Mouse (Mus musculus): ENCODE results near the gene Id3.

Id3 gene

GRCm38 (mm10) chr4:136177612-136178474, 34.5 kb downstream of the Id3 start:
- peak; percentile 54 for DNase-seq (ENCODE audit: low spot score)

- no peak for DNase-seq (ENCODE audit: low spot score)
These were observed 35.2 kb downstream of the Id3 start for GRCm38 (mm10) chr4:136178475-136178921.

GRCm38 (mm10) chr4:136179456-136179855, 36.2 kb downstream of the Id3 start:
- DNase-seq (ENCODE audit: low spot score): no peak

GRCm38 (mm10) chr4:136179998-136180397, 36.7 kb downstream of the Id3 start:
- DNase-seq (ENCODE audit: low spot score): peak; percentile 30

- peak; percentile 25 for DNase-seq (ENCODE audit: low spot score)
These were observed 37.4 kb downstream of the Id3 start for GRCm38 (mm10) chr4:136180408-136181330.

GRCm38 (mm10) chr4:136181367-136181766, 38.1 kb downstream of the Id3 start:
- no peak for DNase-seq (ENCODE audit: low spot score)

- peak; percentile 66 for DNase-seq (ENCODE audit: low spot score)
These were observed 42.1 kb downstream of the Id3 start for GRCm38 (mm10) chr4:136185375-136185774.

- DNase-seq (ENCODE audit: low spot score): no peak
These were observed 43.0 kb downstream of the Id3 start for GRCm38 (mm10) chr4:136186315-136186714.

- no peak for DNase-seq (ENCODE audit: low spot score)
These were observed 43.6 kb downstream of the Id3 start for GRCm38 (mm10) chr4:136186739-136187472.

- DNase-seq (ENCODE audit: low spot score): no peak
These were observed 45.9 kb downstream of the Id3 start for GRCm38 (mm10) chr4:136188973-136189737.

GRCm38 (mm10) chr4:136189912-136190311, 46.6 kb downstream of the Id3 start:
- no peak for DNase-seq (ENCODE audit: low spot score)

- no peak for DNase-seq (ENCODE audit: low spot score)
These were observed 50.3 kb downstream of the Id3 start for GRCm38 (mm10) chr4:136193571-136193970.

GRCm38 (mm10) chr4:136195029-136195428, 51.7 kb downstream of the Id3 start:
- no peak for DNase-seq (ENCODE audit: low spot score)
